Mouse (Mus musculus): Measurements from ENCODE around the gene Ephb2.

DNA sequence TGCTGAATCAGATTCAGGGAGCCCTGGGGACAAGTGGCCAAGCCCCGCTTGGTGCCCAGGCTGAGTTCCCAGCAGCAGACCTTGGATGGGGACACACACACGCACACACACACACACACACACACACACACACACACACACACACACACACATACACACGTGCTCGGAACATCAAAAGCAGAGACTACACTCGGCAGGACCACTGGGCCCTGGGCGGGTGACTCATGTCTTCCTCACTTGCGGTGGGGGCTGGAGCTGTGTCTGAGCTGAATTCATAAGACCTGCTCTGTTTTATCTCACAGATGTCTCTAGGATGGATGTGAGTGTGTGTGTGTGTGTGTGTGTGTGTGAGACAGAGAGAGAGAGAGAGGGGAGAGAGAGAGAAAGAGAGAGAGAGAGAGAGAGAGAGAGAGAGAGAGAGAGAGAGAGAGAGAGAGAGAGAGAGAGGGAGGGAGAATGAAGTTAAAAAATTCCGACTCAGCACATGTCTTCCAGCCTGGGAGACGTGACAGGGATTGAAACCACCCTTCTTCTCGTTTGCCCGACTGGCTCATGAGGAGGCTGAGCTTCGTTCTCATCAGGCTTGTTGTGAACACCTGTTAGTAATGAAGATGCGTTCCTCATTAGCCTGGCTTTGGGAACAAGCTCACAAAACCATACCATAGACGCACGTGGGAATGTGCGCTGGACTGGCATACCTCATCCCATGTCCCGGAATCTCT, 113.3 kb downstream of the Ephb2 start:
- TF ChIP-seq GATA1 (IDR thresholded peaks at IDR 0.05; ENCODE audit: borderline replicate concordance, low read length) (no peak), FLI1 (IDR thresholded peaks at IDR 0.05; ENCODE audit: low read length) (no peak)
